Mouse (Mus musculus) limb, embryonic 11.5 days (tissue): Measurements from ENCODE around the gene Lin7a. TPM values are rescaled to one million over a fixed set of nuclear protein-coding genes. Genes with fewer than 3 reads are reported as not detected.

ENCODE experiments used
- ATAC-seq: fragments of 200-750 bp; cut with Nextera tagmentation; 2 replicates; pipeline ENCODE4 v1.8.0; 2017; ENCODE audit warnings: low read depth; ENCODE audit not compliant: insufficient number of reproducible peaks, low FRiP score, low TSS enrichment
- DNase-seq: peaks from one replicate; pipeline ENCODE4 v3.0.0-alpha.2; 2015; ENCODE audit warnings: low spot score
- H3K27ac ChIP-seq: fragments of 300-500 bp; sonication (generic); replicated peaks from 2 replicates; pipeline ENCODE4 v1.5.1; 2014; ENCODE audit warnings: low read depth, mild to moderate bottlenecking, low read length
- H3K27me3 ChIP-seq: fragments of 300-500 bp; sonication (generic); 2 replicates; pipeline ENCODE4 v1.6.1; 2014; ENCODE audit warnings: mild to moderate bottlenecking, low read length, mixed read lengths; ENCODE audit not compliant: control insufficient read depth, insufficient read depth
- H3K36me3 ChIP-seq: fragments of 300-500 bp; sonication (generic); 2 replicates; pipeline ENCODE4 v1.6.1; 2014; ENCODE audit warnings: mild to moderate bottlenecking, low read length, moderate library complexity, mixed read lengths; ENCODE audit not compliant: control insufficient read depth, insufficient read depth
- H3K4me1 ChIP-seq: fragments of 300-500 bp; sonication (generic); 2 replicates; pipeline ENCODE4 v1.6.1; 2014; ENCODE audit warnings: low read length, mixed read lengths; ENCODE audit not compliant: control insufficient read depth, insufficient read depth
- H3K4me2 ChIP-seq: fragments of 300-500 bp; sonication (generic); 2 replicates; pipeline ENCODE4 v1.6.1; 2014; ENCODE audit warnings: low read depth, mild to moderate bottlenecking, moderate library complexity; ENCODE audit not compliant: severe bottlenecking
- H3K4me3 ChIP-seq: fragments of 300-500 bp; sonication (generic); 2 replicates; pipeline ENCODE4 v1.5.1; 2014; ENCODE audit warnings: low read depth, low read length
- H3K9ac ChIP-seq: fragments of 300-500 bp; sonication (generic); 2 replicates; pipeline ENCODE4 v1.6.1; 2014; ENCODE audit warnings: mild to moderate bottlenecking, low read length
- H3K9me3 ChIP-seq: fragments of 300-500 bp; sonication (generic); 2 replicates; pipeline ENCODE4 v1.6.1; 2016; ENCODE audit warnings: low read length; ENCODE audit not compliant: control insufficient read depth
- WGBS: fragments of 180-500 bp; shearing (Covaris S2); extraction: QIAGEN DNeasy Blood & Tissue Kit; methylation state at CpG from one replicate; pipeline ENCODE4 v1.1.7; 2014; 5-methylcytosine and 5-hydroxymethylcytosine counted together
- polyA plus RNA-seq: library from polyadenylated mRNA; unstranded; fragments of >200 nt; fragmentation: Nextera tagmentation; extraction: Ambion mirVana; gene quantifications from 2 replicates; pipeline ENCODE4 v1.2.1, GENCODE M21; 2014

Gene Lin7a
- polyA plus RNA-seq, 1 experiment from 2014 or later = 1.8 TPM

- no peak for DNase-seq
- whole genome bisulfite sequencing = 38% methylated on average over 3 of the region's 3 CpGs
- Histone ChIP-seq H3K9me3 (no peaks in the 10 kb centered on the region), H3K36me3 (no peaks in the 10 kb centered on the region), H3K27me3 (no peaks in the 10 kb centered on the region), H3K4me2 (no peak overlapping the region), H3K27ac (no peak overlapping the region), H3K4me1 (no peaks in the 10 kb centered on the region), H3K4me3 (no peak overlapping the region), H3K9ac (no peak overlapping the region)
- no peak for ATAC-seq
Measured at GRCm38 (mm10) chr10:107344200-107344599, 72.7 kb downstream of the Lin7a start.

- 53% methylated on average over 3 of the region's 3 CpGs for WGBS
- DNase-seq = no peak
- H3K4me3 ChIP-seq = no peak overlapping the region
- no peak overlapping the region for H3K27ac ChIP-seq
- no peak for ATAC-seq
- no peak overlapping the region for H3K9ac ChIP-seq
- no peaks in the 10 kb centered on the region for H3K4me1 ChIP-seq
- no peak overlapping the region for H3K4me2 ChIP-seq
- no peaks in the 10 kb centered on the region for H3K36me3 ChIP-seq
- H3K27me3 ChIP-seq = no peaks in the 10 kb centered on the region
- H3K9me3 ChIP-seq = no peaks in the 10 kb centered on the region
Measured at GRCm38 (mm10) chr10:107347842-107348241, 76.4 kb downstream of the Lin7a start.

GRCm38 (mm10) chr10:107351696-107352485 lies 80.4 kb downstream of the Lin7a start:
- 84% methylated on average over 6 of the region's 6 CpGs for WGBS

GRCm38 (mm10) chr10:107353483-107353882 lies 82.0 kb downstream of the Lin7a start:
- DNase-seq = no peak
- Histone ChIP-seq H3K27ac (no peak overlapping the region), H3K27me3 (no peaks in the 10 kb centered on the region), H3K4me2 (no peak overlapping the region), H3K9ac (no peak overlapping the region), H3K36me3 (no peaks in the 10 kb centered on the region), H3K9me3 (no peaks in the 10 kb centered on the region), H3K4me1 (no peaks in the 10 kb centered on the region), H3K4me3 (no peak overlapping the region)
- no peak for ATAC-seq
- WGBS = 89% methylated on average over 3 of the region's 3 CpGs

More at GRCm38 (mm10) chr10:107351696-107352485, 80.4 kb downstream of the Lin7a start:
- Histone ChIP-seq H3K4me1 (no peaks in the 10 kb centered on the region), H3K27me3 (no peaks in the 10 kb centered on the region), H3K36me3 (no peaks in the 10 kb centered on the region), H3K9ac (no peak overlapping the region), H3K9me3 (no peaks in the 10 kb centered on the region), H3K4me2 (no peak overlapping the region), H3K4me3 (no peak overlapping the region), H3K27ac (no peak overlapping the region)
- ATAC-seq (no peak), DNase-seq (no peak)

- ATAC-seq = no peak
- no peaks in the 10 kb centered on the region for H3K27me3 ChIP-seq
- 86% methylated on average over 6 of the region's 6 CpGs for WGBS
Measured at GRCm38 (mm10) chr10:107358443-107359040, 87.1 kb downstream of the Lin7a start.

GRCm38 (mm10) chr10:107359296-107359695 lies 87.8 kb downstream of the Lin7a start:
- Histone ChIP-seq H3K4me1 (no peaks in the 10 kb centered on the region), H3K9me3 (no peaks in the 10 kb centered on the region), H3K27ac (no peak overlapping the region), H3K36me3 (no peaks in the 10 kb centered on the region), H3K27me3 (no peaks in the 10 kb centered on the region), H3K4me2 (no peak overlapping the region), H3K4me3 (no peak overlapping the region), H3K9ac (no peak overlapping the region)
- ATAC-seq (no peak), DNase-seq (no peak)

More at GRCm38 (mm10) chr10:107358443-107359040, 87.1 kb downstream of the Lin7a start:
- no peak overlapping the region for H3K4me3 ChIP-seq
- H3K4me2 ChIP-seq = no peak overlapping the region
- DNase-seq = no peak
- no peaks in the 10 kb centered on the region for H3K36me3 ChIP-seq
- H3K27ac ChIP-seq = no peak overlapping the region
- no peaks in the 10 kb centered on the region for H3K9me3 ChIP-seq
- no peaks in the 10 kb centered on the region for H3K4me1 ChIP-seq
- H3K9ac ChIP-seq = no peak overlapping the region

- no peak for ATAC-seq
- H3K4me1 ChIP-seq = no peaks in the 10 kb centered on the region
- no peak overlapping the region for H3K4me3 ChIP-seq
- H3K9me3 ChIP-seq = no peaks in the 10 kb centered on the region
- DNase-seq = no peak
- H3K27me3 ChIP-seq = no peaks in the 10 kb centered on the region
- H3K4me2 ChIP-seq = no peak overlapping the region
- no peak overlapping the region for H3K9ac ChIP-seq
- H3K36me3 ChIP-seq = no peaks in the 10 kb centered on the region
- no peak overlapping the region for H3K27ac ChIP-seq
- 67% methylated on average over 4 of the region's 4 CpGs for whole genome bisulfite sequencing
Measured at GRCm38 (mm10) chr10:107361546-107361945, 90.1 kb downstream of the Lin7a start.

- Histone ChIP-seq H3K4me3 (no peak overlapping the region), H3K4me1 (no peaks in the 10 kb centered on the region)
Measured at GRCm38 (mm10) chr10:107362026-107362425, 90.5 kb downstream of the Lin7a start.

More at GRCm38 (mm10) chr10:107362026-107362425, 90.5 kb downstream of the Lin7a start:
- WGBS = 73% methylated on average over 2 of the region's 2 CpGs
- Histone ChIP-seq H3K36me3 (no peaks in the 10 kb centered on the region), H3K27ac (no peak overlapping the region), H3K9me3 (no peaks in the 10 kb centered on the region), H3K4me2 (no peak overlapping the region), H3K27me3 (no peaks in the 10 kb centered on the region), H3K9ac (no peak overlapping the region)
- DNase-seq (no peak), ATAC-seq (no peak)
